Mouse (Mus musculus) layer of hippocampus, adult 8-10 months (tissue): Measurements from ENCODE around the gene Gm49661. TPM values are rescaled to one million over a fixed set of nuclear protein-coding genes. Genes with fewer than 3 reads are reported as not detected.

ENCODE experiments used
- DNase-seq, 2 experiments: peaks; one replicate each; pipeline ENCODE4 v3.0.0; 2022; ENCODE audit warnings: low spot score in 2 of 2
- total RNA-seq, 4 experiments: library from RNA; stranded (reverse); gene quantifications; 2 replicates each; pipeline ENCODE4 v1.2.4; 2022

The Gm49661 gene
- total RNA-seq, 4 experiments from 2014 or later: not detected

- no peak for DNase-seq
Measured at GRCm38 (mm10) chr8:84984294-84985048, 15.2 kb upstream of the Gm49661 start.

- DNase-seq: no peak
Measured at GRCm38 (mm10) chr8:84982499-84983011, 13.3 kb upstream of the Gm49661 start.

- DNase-seq: peak in 1 of 2 experiments; percentile 1
Measured at GRCm38 (mm10) chr8:84981644-84982498, 12.6 kb upstream of the Gm49661 start.

GRCm38 (mm10) chr8:84980622-84981358, 11.6 kb upstream of the Gm49661 start:
- DNase-seq: peak in 1 of 2 experiments; percentile 57

GRCm38 (mm10) chr8:84979599-84980421, 10.6 kb upstream of the Gm49661 start:
- DNase-seq: peak; percentile 93

- peak; percentile 96 to 97 for DNase-seq
Measured at GRCm38 (mm10) chr8:84978248-84978940, 9.2 kb upstream of the Gm49661 start, which contains the start of gene Junb. Junb (minus strand) TSS chr8:84978718.

- peak; percentile 56 to 61 for DNase-seq
Measured at GRCm38 (mm10) chr8:84977435-84978247, 8.4 kb upstream of the Gm49661 start.

GRCm38 (mm10) chr8:84976763-84977434, 7.7 kb upstream of the Gm49661 start:
- DNase-seq: no peak

- DNase-seq: peak; percentile 93 to 96
Measured at GRCm38 (mm10) chr8:84976031-84976762, 7.0 kb upstream of the Gm49661 start.

- DNase-seq: no peak
Measured at GRCm38 (mm10) chr8:84975434-84975833, 6.2 kb upstream of the Gm49661 start.

GRCm38 (mm10) chr8:84974543-84975142, 5.4 kb upstream of the Gm49661 start:
- no peak for DNase-seq

GRCm38 (mm10) chr8:84973803-84974542, 4.7 kb upstream of the Gm49661 start:
- DNase-seq: no peak

- no peak for DNase-seq
Measured at GRCm38 (mm10) chr8:84973079-84973478, 3.8 kb upstream of the Gm49661 start.

- DNase-seq: no peak
Measured at GRCm38 (mm10) chr8:84970913-84971312, 1.7 kb upstream of the Gm49661 start.

- DNase-seq: no peak
Measured at GRCm38 (mm10) chr8:84970135-84970790, 1.0 kb upstream of the Gm49661 start.

- peak in 1 of 2 experiments; percentile 3 for DNase-seq
Measured at GRCm38 (mm10) chr8:84968650-84969049, 583 bp downstream of the Gm49661 start.
